Mouse (Mus musculus) kidney, postnatal 0 days (tissue): ENCODE measurements at regions not wholly inside any gene's neighbourhood (a gene's known extent, or its start where the extent isn't known, plus 50 kb on each side); places are given as distances from the start of the nearest gene placed in this dataset.

Experiments
- ATAC-seq: fragments of 200-750 bp; cut with Nextera tagmentation; replicated peaks from 2 replicates; pipeline ENCODE4 v1.8.0; 2017; ENCODE audit warnings: low read depth, moderate number of reproducible peaks, moderate TSS enrichment, moderate library complexity; ENCODE audit not compliant: low FRiP score
- DNase-seq: peaks from one replicate; pipeline ENCODE4 v3.0.0-alpha.2; 2016; ENCODE audit warnings: low spot score
- H3K27ac ChIP-seq: fragments of 300-500 bp; sonication (generic); 2 replicates; pipeline ENCODE4 v1.5.1; 2014; ENCODE audit warnings: mild to moderate bottlenecking
- H3K27me3 ChIP-seq: fragments of 300-500 bp; sonication (generic); 2 replicates; pipeline ENCODE4 v1.6.1; 2014; ENCODE audit warnings: low read length, mixed read lengths; ENCODE audit not compliant: insufficient read depth
- H3K36me3 ChIP-seq: fragments of 300-500 bp; sonication (generic); 2 replicates; pipeline ENCODE4 v1.6.1; 2014; ENCODE audit warnings: low read length, mixed read lengths; ENCODE audit not compliant: insufficient read depth
- H3K4me1 ChIP-seq: fragments of 300-500 bp; sonication (generic); replicated peaks from 2 replicates; pipeline ENCODE4 v1.6.1; 2014; ENCODE audit warnings: antibody characterized with exemption, low read length, mixed read lengths; ENCODE audit not compliant: insufficient read depth
- H3K4me2 ChIP-seq: fragments of 300-500 bp; sonication (generic); 2 replicates; pipeline ENCODE4 v1.6.1; 2014; ENCODE audit warnings: mild to moderate bottlenecking, low read length, moderate library complexity, mixed read lengths
- H3K4me3 ChIP-seq: fragments of 300-500 bp; sonication (generic); replicated peaks from 2 replicates; pipeline ENCODE4 v1.5.1; 2014; ENCODE audit warnings: low read depth, low read length
- H3K9ac ChIP-seq: fragments of 300-500 bp; sonication (generic); 2 replicates; pipeline ENCODE4 v1.6.1; 2014; ENCODE audit warnings: low read depth, low read length
- H3K9me3 ChIP-seq: fragments of 300-500 bp; sonication (generic); replicated peaks from 2 replicates; pipeline ENCODE4 v1.6.1; 2016; ENCODE audit warnings: low read length, inconsistent platforms, mixed read lengths
- CTCF ChIP-seq: IDR thresholded peaks from 2 replicates; pipeline ENCODE4 v1.5.1; 2016; ENCODE audit warnings: antibody characterized with exemption, low read depth, mild to moderate bottlenecking, moderate library complexity
- WGBS: fragments of 180-500 bp; shearing (Covaris S2); extraction: QIAGEN DNeasy Blood & Tissue Kit; methylation state at CpG from one replicate; pipeline ENCODE4 v1.1.7; 2014; 5-methylcytosine and 5-hydroxymethylcytosine counted together

GRCm38 (mm10) chr9:113021866-113022645 is 686.0 kb downstream of the Pdcd6ip start:
- no peaks in the 10 kb centered on the region for H3K4me1 ChIP-seq
- no peak for TF ChIP-seq CTCF
- DNase-seq: no peak
- WGBS: 84% methylated on average over 6 of the region's 6 CpGs
- H3K27me3 ChIP-seq: no peaks in the 10 kb centered on the region
- H3K9me3 ChIP-seq: no peaks in the 10 kb centered on the region
- ATAC-seq: no peak
- no peak overlapping the region for H3K27ac ChIP-seq
- no peaks in the 10 kb centered on the region for H3K36me3 ChIP-seq
- H3K9ac ChIP-seq: no peak overlapping the region
- no peak overlapping the region for H3K4me2 ChIP-seq
- H3K4me3 ChIP-seq: no peak overlapping the region

- peak overlapping the region; percentile 47; the same call in 1 of the 2 replicates for H3K27ac ChIP-seq
- no peak overlapping the region for H3K4me2 ChIP-seq
- peak; percentile 43; the same call in 1 of the 2 replicates for ATAC-seq
Measured at GRCm38 (mm10) chr9:113019576-113019975, 688.5 kb downstream of the Pdcd6ip start.

GRCm38 (mm10) chr9:113008106-113008505 is 700.0 kb downstream of the Pdcd6ip start:
- no peaks in the 10 kb centered on the region for H3K4me1 ChIP-seq
- H3K27ac ChIP-seq: no peak overlapping the region
- no peaks in the 10 kb centered on the region for H3K36me3 ChIP-seq
- H3K4me3 ChIP-seq: no peak overlapping the region
- ATAC-seq: no peak
- 72% methylated on average over 4 of the region's 4 CpGs for WGBS
- no peaks in the 10 kb centered on the region for H3K27me3 ChIP-seq
- no peak overlapping the region for H3K4me2 ChIP-seq
- no peak overlapping the region for H3K9ac ChIP-seq
- no peak for DNase-seq
- no peaks in the 10 kb centered on the region for H3K9me3 ChIP-seq
- no peak for TF ChIP-seq CTCF

More at GRCm38 (mm10) chr9:113019576-113019975, 688.5 kb downstream of the Pdcd6ip start:
- Histone ChIP-seq H3K4me1 (no peaks in the 10 kb centered on the region), H3K9me3 (no peaks in the 10 kb centered on the region), H3K4me3 (no peak overlapping the region), H3K27me3 (no peaks in the 10 kb centered on the region), H3K9ac (no peak overlapping the region), H3K36me3 (no peaks in the 10 kb centered on the region)
- WGBS: 11% methylated on average over 6 of the region's 6 CpGs
- no peak for TF ChIP-seq CTCF
- peak; percentile 87 for DNase-seq

- Histone ChIP-seq H3K9me3 (no peaks in the 10 kb centered on the region), H3K4me3 (no peak overlapping the region), H3K27me3 (no peaks in the 10 kb centered on the region), H3K36me3 (no peaks in the 10 kb centered on the region), H3K4me1 (no peaks in the 10 kb centered on the region), H3K4me2 (no peak overlapping the region), H3K9ac (no peak overlapping the region), H3K27ac (no peak overlapping the region)
- DNase-seq: no peak
- WGBS: 84% methylated on average over 1 of the region's 1 CpGs
- TF ChIP-seq CTCF: no peak
- ATAC-seq: no peak
Measured at GRCm38 (mm10) chr9:112996204-112996603, 711.9 kb downstream of the Pdcd6ip start.

- Histone ChIP-seq H3K9me3 (no peaks in the 10 kb centered on the region), H3K4me1 (no peaks in the 10 kb centered on the region), H3K9ac (no peak overlapping the region), H3K36me3 (no peaks in the 10 kb centered on the region), H3K4me2 (no peak overlapping the region), H3K27ac (no peak overlapping the region), H3K4me3 (no peak overlapping the region), H3K27me3 (no peaks in the 10 kb centered on the region)
- DNase-seq: no peak
- TF ChIP-seq CTCF: no peak
- WGBS: 86% methylated on average over 4 of the region's 4 CpGs
- ATAC-seq: no peak
Measured at GRCm38 (mm10) chr9:112994774-112995173, 713.3 kb downstream of the Pdcd6ip start.

GRCm38 (mm10) chr9:112993627-112994026 is 714.4 kb downstream of the Pdcd6ip start:
- 78% methylated on average over 2 of the region's 2 CpGs for WGBS
- Histone ChIP-seq H3K4me1 (no peaks in the 10 kb centered on the region), H3K9me3 (no peaks in the 10 kb centered on the region), H3K4me2 (no peak overlapping the region), H3K9ac (no peak overlapping the region), H3K36me3 (no peaks in the 10 kb centered on the region), H3K27me3 (no peaks in the 10 kb centered on the region), H3K4me3 (no peak overlapping the region), H3K27ac (no peak overlapping the region)
- ATAC-seq (no peak), DNase-seq (no peak)
- TF ChIP-seq CTCF: no peak
